Mouse (Mus musculus): ENCODE results near the gene Lce1d. TPM values are rescaled to one million over a fixed set of nuclear protein-coding genes. Genes with fewer than 3 reads are reported as not detected.

The Lce1d gene
- polyA plus RNA-seq, 1 experiment from 2014 or later: not detected

DNA sequence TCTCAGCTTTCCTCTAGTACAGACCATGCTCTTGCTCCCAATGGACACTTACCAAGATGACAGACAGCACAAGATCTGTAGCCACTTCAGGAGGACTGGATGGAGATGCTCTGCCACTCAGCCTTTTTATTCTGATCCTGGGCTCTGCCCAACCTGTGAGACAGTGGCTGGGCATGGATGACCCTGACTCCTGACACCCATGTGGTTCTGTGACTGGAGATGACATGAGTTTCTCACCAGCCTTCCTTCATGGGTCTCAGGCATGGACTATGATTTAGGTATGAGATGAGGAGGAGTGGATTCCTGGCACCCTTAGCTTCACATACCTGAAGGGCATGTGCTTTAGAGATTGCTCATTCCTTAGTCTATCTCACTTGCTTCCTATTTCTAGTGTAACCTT, 30.2 kb downstream of the Lce1d start, which contains the start of gene Lce1b:
TSS of gene Lce1b (minus strand) at position 101 of the 400 bp plus-strand sequence.
- H3K4me1 ChIP-seq (ENCODE audit: control insufficient read depth, insufficient read depth, low read length): no peaks in the 10 kb centered on the region
- H3K4me3 ChIP-seq (ENCODE audit: low read depth, low read length): no peak within 1 kb of the TSS
- ATAC-seq (ENCODE audit: low FRiP score): no peak
- H3K36me3 ChIP-seq (ENCODE audit: control insufficient read depth, insufficient read depth, low read length): no peaks in the 10 kb centered on the region
- no peak within 1 kb of the TSS for H3K27ac ChIP-seq (ENCODE audit: low read depth, low read length)
- H3K9ac ChIP-seq (ENCODE audit: low read length): no peak within 1 kb of the TSS
- DNase-seq (ENCODE audit: low spot score, missing footprints): no peak
- H3K4me2 ChIP-seq: no peak within 1 kb of the TSS
- H3K27me3 ChIP-seq (ENCODE audit: control insufficient read depth, insufficient read depth, low read length): no peaks in the 10 kb centered on the region
- no peaks in the 10 kb centered on the region for H3K9me3 ChIP-seq (ENCODE audit: control insufficient read depth, low read length)

- Histone ChIP-seq H3K4me3 (ENCODE audit: low read depth, low read length) (no peak within 1 kb of the TSS), H3K27me3 (ENCODE audit: control insufficient read depth, insufficient read depth, low read length) (no peaks in the 10 kb centered on the region), H3K27ac (ENCODE audit: low read depth, low read length) (no peak within 1 kb of the TSS), H3K9ac (ENCODE audit: low read length) (no peak within 1 kb of the TSS), H3K4me1 (ENCODE audit: control insufficient read depth, insufficient read depth, low read length) (no peaks in the 10 kb centered on the region), H3K36me3 (ENCODE audit: control insufficient read depth, insufficient read depth, low read length) (no peaks in the 10 kb centered on the region), H3K9me3 (ENCODE audit: control insufficient read depth, low read length) (no peaks in the 10 kb centered on the region), H3K4me2 (no peak within 1 kb of the TSS)
- DNase-seq (ENCODE audit: low spot score, missing footprints): no peak
- WGBS: 93% methylated on average over 1 of the region's 1 CpGs
- ATAC-seq (ENCODE audit: low FRiP score): no peak
Measured at GRCm38 (mm10) chr3:92648207-92648606, 38.8 kb downstream of the Lce1d start, which contains the start of gene Lce1a1. Gene Lce1a1, minus strand, starts transcription at chr3:92648307.

DNA sequence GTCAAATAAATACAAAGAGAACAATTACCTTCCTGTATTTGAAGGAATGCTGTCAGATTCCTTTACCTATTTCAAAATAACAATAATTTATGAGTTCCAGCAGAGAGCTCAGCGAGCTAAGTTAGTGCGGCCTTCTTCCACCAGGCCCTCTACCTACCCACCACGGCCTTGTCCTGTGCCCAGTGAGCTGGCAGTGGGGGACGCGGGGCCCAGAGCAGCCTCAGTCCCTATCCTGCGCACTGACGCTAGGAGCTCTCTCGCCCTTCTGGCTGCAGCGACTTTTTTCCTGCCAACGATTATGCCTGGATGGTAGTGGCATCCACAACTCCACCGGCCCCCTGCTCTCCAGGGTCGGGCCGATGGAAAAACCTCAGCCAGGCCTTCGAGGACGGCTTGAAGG, 47.2 kb downstream of the Lce1d start:
- no peaks in the 10 kb centered on the region for H3K27me3 ChIP-seq (ENCODE audit: control insufficient read depth, insufficient read depth, low read length)
- no peaks in the 10 kb centered on the region for H3K36me3 ChIP-seq (ENCODE audit: control insufficient read depth, insufficient read depth, low read length)
- no peak overlapping the region for H3K9ac ChIP-seq (ENCODE audit: low read length)
- WGBS: 92% methylated on average over 15 of the region's 15 CpGs
- no peak overlapping the region for H3K27ac ChIP-seq (ENCODE audit: low read depth, low read length)
- no peak overlapping the region for H3K4me3 ChIP-seq (ENCODE audit: low read depth, low read length)
- DNase-seq (ENCODE audit: low spot score, missing footprints): no peak
- H3K4me1 ChIP-seq (ENCODE audit: control insufficient read depth, insufficient read depth, low read length): no peaks in the 10 kb centered on the region
- ATAC-seq (ENCODE audit: low FRiP score): no peak
- no peaks in the 10 kb centered on the region for H3K9me3 ChIP-seq (ENCODE audit: control insufficient read depth, low read length)
- H3K4me2 ChIP-seq: no peak overlapping the region

- Histone ChIP-seq H3K4me1 (ENCODE audit: control insufficient read depth, insufficient read depth, low read length) (no peaks in the 10 kb centered on the region), H3K36me3 (ENCODE audit: control insufficient read depth, insufficient read depth, low read length) (no peaks in the 10 kb centered on the region), H3K4me3 (ENCODE audit: low read depth, low read length) (no peak overlapping the region), H3K27ac (ENCODE audit: low read depth, low read length) (no peak overlapping the region), H3K27me3 (ENCODE audit: control insufficient read depth, insufficient read depth, low read length) (no peaks in the 10 kb centered on the region), H3K9ac (ENCODE audit: low read length) (no peak overlapping the region), H3K9me3 (ENCODE audit: control insufficient read depth, low read length) (no peaks in the 10 kb centered on the region), H3K4me2 (no peak overlapping the region)
- DNase-seq (ENCODE audit: low spot score, missing footprints) (no peak), ATAC-seq (ENCODE audit: low FRiP score) (no peak)
- WGBS: 81% methylated on average over 3 of the region's 3 CpGs
Measured at GRCm38 (mm10) chr3:92638653-92638991, 48.4 kb downstream of the Lce1d start.

DNA sequence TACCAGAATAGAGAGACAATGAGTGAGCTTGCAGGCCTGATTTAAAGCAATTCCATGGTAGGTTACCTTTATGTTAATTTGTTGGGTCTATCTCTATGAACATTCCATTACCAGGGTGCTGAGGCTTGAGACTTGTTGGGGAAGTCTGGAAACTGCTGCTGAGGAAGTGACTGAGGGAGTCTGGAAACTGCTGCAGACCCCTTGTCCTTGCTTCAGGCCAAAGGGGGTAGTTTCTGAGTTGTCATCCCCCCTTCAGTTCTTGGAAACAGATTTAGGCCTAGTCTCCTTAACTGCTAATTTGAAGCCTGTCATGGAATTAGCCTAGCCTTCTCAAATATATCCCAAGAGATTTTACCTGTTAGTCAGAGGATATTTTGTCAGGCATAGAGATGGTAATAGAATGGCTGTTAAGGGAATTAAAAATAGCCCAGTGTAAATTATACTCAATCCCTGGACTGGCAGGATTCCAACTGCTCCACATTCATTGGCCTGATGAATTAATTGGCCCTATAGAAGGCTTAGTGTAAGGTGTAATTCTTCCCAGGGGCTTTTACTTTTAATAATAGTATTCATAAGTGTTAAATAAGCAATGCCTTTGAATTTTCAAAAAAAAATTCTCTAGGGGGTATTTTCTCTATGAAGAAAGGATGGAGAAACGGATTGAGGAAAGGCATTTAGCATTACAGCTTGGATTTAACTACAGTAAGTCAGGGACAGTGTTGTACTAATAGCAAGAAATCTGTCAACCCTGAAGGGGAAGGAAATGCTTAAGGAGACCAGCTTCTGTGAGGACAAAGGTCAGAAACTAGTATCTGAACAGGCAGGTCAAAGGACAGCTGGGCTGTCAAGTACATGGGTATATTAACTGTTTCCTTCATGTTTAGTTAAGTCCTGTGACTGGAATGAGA, 49.0 kb downstream of the Lce1d start:
- WGBS: 78% methylated on average over 1 of the region's 1 CpGs
- H3K4me2 ChIP-seq: no peak overlapping the region
- ATAC-seq (ENCODE audit: low FRiP score) (no peak), DNase-seq (ENCODE audit: low spot score, missing footprints) (no peak)
- no peaks in the 10 kb centered on the region for H3K36me3 ChIP-seq (ENCODE audit: control insufficient read depth, insufficient read depth, low read length)
- H3K4me3 ChIP-seq (ENCODE audit: low read depth, low read length): no peak overlapping the region
- no peak overlapping the region for H3K27ac ChIP-seq (ENCODE audit: low read depth, low read length)
- no peaks in the 10 kb centered on the region for H3K9me3 ChIP-seq (ENCODE audit: control insufficient read depth, low read length)
- no peak overlapping the region for H3K9ac ChIP-seq (ENCODE audit: low read length)
- no peaks in the 10 kb centered on the region for H3K27me3 ChIP-seq (ENCODE audit: control insufficient read depth, insufficient read depth, low read length)
- no peaks in the 10 kb centered on the region for H3K4me1 ChIP-seq (ENCODE audit: control insufficient read depth, insufficient read depth, low read length)

Other genes with a start within 250 kb of the Lce1d start
- gene Sprr1b, start 248.4 kb downstream of the Lce1d start, polyA plus RNA-seq (2014; fragmentation: Nextera tagmentation; extraction: Ambion mirVana): not detected in 2 replicates
- gene Sprr3, start 228.5 kb downstream of the Lce1d start, polyA plus RNA-seq (2014; fragmentation: Nextera tagmentation; extraction: Ambion mirVana): not detected in 2 replicates
- not detected in 2 replicates for gene Sprr1a, start 201.3 kb downstream of the Lce1d start, polyA plus RNA-seq (2014; fragmentation: Nextera tagmentation; extraction: Ambion mirVana)
- not detected in 2 replicates for gene Sprr4, start 186.7 kb downstream of the Lce1d start, polyA plus RNA-seq (2014; fragmentation: Nextera tagmentation; extraction: Ambion mirVana)
- gene 2310046K23Rik, start 152.7 kb downstream of the Lce1d start, polyA plus RNA-seq (2014; fragmentation: Nextera tagmentation; extraction: Ambion mirVana): not detected in 2 replicates
- not detected in 2 replicates for gene Ivl, start 113.5 kb downstream of the Lce1d start, polyA plus RNA-seq (2014; fragmentation: Nextera tagmentation; extraction: Ambion mirVana)
- not detected in 2 replicates for gene Smcp, start 98.2 kb downstream of the Lce1d start, polyA plus RNA-seq (2014; fragmentation: Nextera tagmentation; extraction: Ambion mirVana)
- gene 2210017I01Rik, start 79.7 kb downstream of the Lce1d start, polyA plus RNA-seq (2014; fragmentation: Nextera tagmentation; extraction: Ambion mirVana): not detected in 2 replicates
- gene Lce6a, start 65.5 kb downstream of the Lce1d start, polyA plus RNA-seq (2014; fragmentation: Nextera tagmentation; extraction: Ambion mirVana): not detected in 2 replicates
- gene Lce1a1, start 38.9 kb downstream of the Lce1d start, polyA plus RNA-seq (2014; fragmentation: Nextera tagmentation; extraction: Ambion mirVana): not detected in 2 replicates
- gene Lce1b, start 30.3 kb downstream of the Lce1d start, polyA plus RNA-seq (2014; fragmentation: Nextera tagmentation; extraction: Ambion mirVana): not detected in 2 replicates
- not detected in 2 replicates for gene Lce1a2, start 16.9 kb downstream of the Lce1d start, polyA plus RNA-seq (2014; fragmentation: Nextera tagmentation; extraction: Ambion mirVana)
- gene Lce1c, start 8.0 kb downstream of the Lce1d start, polyA plus RNA-seq (2014; fragmentation: Nextera tagmentation; extraction: Ambion mirVana): not detected in 2 replicates
- not detected in 2 replicates for gene Lce1e, start 21.9 kb upstream of the Lce1d start, polyA plus RNA-seq (2014; fragmentation: Nextera tagmentation; extraction: Ambion mirVana)
- gene Lce1f, start 33.1 kb upstream of the Lce1d start, polyA plus RNA-seq (2014; fragmentation: Nextera tagmentation; extraction: Ambion mirVana): not detected in 2 replicates
- gene Gm38119, start 51.9 kb upstream of the Lce1d start, polyA plus RNA-seq (2014; fragmentation: Nextera tagmentation; extraction: Ambion mirVana): not detected in 2 replicates
- not detected in 2 replicates for gene Lce1g, start 65.1 kb upstream of the Lce1d start, polyA plus RNA-seq (2014; fragmentation: Nextera tagmentation; extraction: Ambion mirVana)
- gene Lce1h, start 77.9 kb upstream of the Lce1d start, polyA plus RNA-seq (2014; fragmentation: Nextera tagmentation; extraction: Ambion mirVana): not detected in 2 replicates
- not detected in 2 replicates for gene Lce1i, start 91.7 kb upstream of the Lce1d start, polyA plus RNA-seq (2014; fragmentation: Nextera tagmentation; extraction: Ambion mirVana)
- gene Lce1j, start 103.3 kb upstream of the Lce1d start, polyA plus RNA-seq (2014; fragmentation: Nextera tagmentation; extraction: Ambion mirVana): not detected in 2 replicates
- not detected in 2 replicates for gene Lce1k, start 120.7 kb upstream of the Lce1d start, polyA plus RNA-seq (2014; fragmentation: Nextera tagmentation; extraction: Ambion mirVana)
- gene Kprp, start 140.0 kb upstream of the Lce1d start, polyA plus RNA-seq (2014; fragmentation: Nextera tagmentation; extraction: Ambion mirVana): not detected in 2 replicates
- gene Lce1l, start 164.1 kb upstream of the Lce1d start, polyA plus RNA-seq (2014; fragmentation: Nextera tagmentation; extraction: Ambion mirVana): not detected in 2 replicates
- gene 2310050C09Rik, start 183.0 kb upstream of the Lce1d start, polyA plus RNA-seq (2014; fragmentation: Nextera tagmentation; extraction: Ambion mirVana): not detected in 2 replicates
- not detected in 2 replicates for gene Lce3a, start 239.0 kb upstream of the Lce1d start, polyA plus RNA-seq (2014; fragmentation: Nextera tagmentation; extraction: Ambion mirVana)
- gene Lce3b, start 245.8 kb upstream of the Lce1d start, polyA plus RNA-seq (2014; fragmentation: Nextera tagmentation; extraction: Ambion mirVana): not detected in 2 replicates

Data from midbrain, embryonic 11.5 days (tissue).